8 mouse cellular contexts compared by ENCODE assay signal in genomic region chr2:59611216-59611810, GRCm38 (mm10). TPM values are rescaled to one million over a fixed set of nuclear protein-coding genes. Genes with fewer than 3 reads are reported as not detected.
A peak's percentile ranks its signal among the peaks of the same experiment; 100 is the strongest.
DNase-seq lines count a peak whose midpoint lies in the region; ATAC-seq and TF ChIP-seq lines count a peak whose summit lies in the region.

No protein-coding gene starts in this region.

- no peaks in the 10 kb centered on the region for H3K27me3 ChIP-seq in lung, embryonic 14.5 days (ENCODE audit: insufficient read depth, low read length)
- H3K27me3 ChIP-seq in embryonic facial prominence, embryonic 11.5 days (ENCODE audit: control insufficient read depth, insufficient read depth, low read length), result no peaks in the 10 kb centered on the region
- no peaks in the 10 kb centered on the region for H3K27me3 ChIP-seq in neural tube, embryonic 15.5 days (replicated peaks)

- peak; percentile 76 for DNase-seq in lung, embryonic 14.5 days
- DNase-seq in lung, postnatal 14 days, result no peak
- DNase-seq in embryonic facial prominence, embryonic 11.5 days (ENCODE audit: low spot score), result peak; percentile 89
- peak; percentile 22 for DNase-seq in large intestine, adult 2 months (ENCODE audit: low read depth, low spot score)
- DNase-seq in gastrocnemius, postnatal 14 days, result no peak
- DNase-seq in left cerebral cortex, postnatal 4 days, result no peak
- DNase-seq in cerebellum, adult 18-20 months, result no peak

- no peak for TF ChIP-seq CTCF in lung, embryonic 14.5 days (IDR thresholded peaks at IDR 0.05; ENCODE audit: low read depth)

- peaks cover 27% of the 10 kb centered on the region for H3K4me1 ChIP-seq in lung, embryonic 14.5 days (ENCODE audit: insufficient read depth)
- peaks cover 3% of the 10 kb centered on the region; the same call in 1 of the 2 replicates for H3K4me1 ChIP-seq in embryonic facial prominence, embryonic 11.5 days (ENCODE audit: control insufficient read depth, insufficient read depth, low read length)
- H3K4me1 ChIP-seq in neural tube, embryonic 15.5 days, result peaks cover 30% of the 10 kb centered on the region

- peak; percentile 24; the same call in 1 of the 2 replicates for ATAC-seq in lung, embryonic 14.5 days (ENCODE audit: insufficient read depth)
- ATAC-seq in embryonic facial prominence, embryonic 11.5 days (replicated peaks; ENCODE audit: insufficient number of reproducible peaks, low FRiP score, low TSS enrichment, low read depth), result peak; percentile 75
- peak; percentile 16; the same call in 1 of the 2 replicates for ATAC-seq in neural tube, embryonic 15.5 days (ENCODE audit: low FRiP score)

- peak overlapping the region; percentile 92 for H3K9ac ChIP-seq in lung, embryonic 14.5 days
- H3K9ac ChIP-seq in embryonic facial prominence, embryonic 11.5 days (replicated peaks; ENCODE audit: low read length), result peak overlapping the region; percentile 95
- peak overlapping the region; percentile 66 for H3K9ac ChIP-seq in neural tube, embryonic 15.5 days (replicated peaks)

- WGBS in lung, embryonic 14.5 days, result 1% methylated on average over 14 of the region's 14 CpGs
- WGBS in embryonic facial prominence, embryonic 11.5 days, result 0% methylated on average over 14 of the region's 14 CpGs
- WGBS in large intestine, adult 2 months, result 1% methylated on average over 14 of the region's 14 CpGs
- WGBS in neural tube, embryonic 15.5 days, result 2% methylated on average over 14 of the region's 14 CpGs

- H3K36me3 ChIP-seq in lung, embryonic 14.5 days (ENCODE audit: insufficient read depth), result no peaks in the 10 kb centered on the region
- H3K36me3 ChIP-seq in embryonic facial prominence, embryonic 11.5 days (replicated peaks; ENCODE audit: control insufficient read depth, insufficient read depth, low read depth, low read length), result no peaks in the 10 kb centered on the region
- no peaks in the 10 kb centered on the region for H3K36me3 ChIP-seq in neural tube, embryonic 15.5 days

- peak overlapping the region; percentile 93 for H3K4me2 ChIP-seq in lung, embryonic 14.5 days
- H3K4me2 ChIP-seq in embryonic facial prominence, embryonic 11.5 days (ENCODE audit: low read depth, low read length), result peak overlapping the region; percentile 90
- H3K4me2 ChIP-seq in neural tube, embryonic 15.5 days, result peak overlapping the region; percentile 96

- H3K9me3 ChIP-seq in lung, embryonic 14.5 days (ENCODE audit: low read depth, low read length), result no peaks in the 10 kb centered on the region
- no peaks in the 10 kb centered on the region for H3K9me3 ChIP-seq in embryonic facial prominence, embryonic 11.5 days (replicated peaks; ENCODE audit: control insufficient read depth, low read length)
- H3K9me3 ChIP-seq in neural tube, embryonic 15.5 days (replicated peaks), result no peaks in the 10 kb centered on the region

- H3K27ac ChIP-seq in lung, embryonic 14.5 days (ENCODE audit: low read depth), result peak overlapping the region; percentile 98
- H3K27ac ChIP-seq in embryonic facial prominence, embryonic 11.5 days (replicated peaks; ENCODE audit: low read depth, low read length), result peak overlapping the region; percentile 97
- H3K27ac ChIP-seq in neural tube, embryonic 15.5 days (replicated peaks), result peak overlapping the region; percentile 82

- peak overlapping the region; percentile 85 for H3K4me3 ChIP-seq in lung, embryonic 14.5 days (ENCODE audit: low read depth, low read length)
- H3K4me3 ChIP-seq in embryonic facial prominence, embryonic 11.5 days (ENCODE audit: low read depth, low read length), result peak overlapping the region; percentile 96
- peak overlapping the region; percentile 84 for H3K4me3 ChIP-seq in neural tube, embryonic 15.5 days (replicated peaks)

- intact Hi-C loops in gastrocnemius, postnatal 14 days (cut with DNase I; ENCODE audit: low total_unique reads), result no loop called here
- intact Hi-C loops in left cerebral cortex, postnatal 4 days (cut with DNase I), result no loop called here

RNA-seq across cellular contexts. Expression of gene Tanc1, which starts 0.5 kb away (rescaled TPM):
- 28.8 and 31.0 TPM in 2 replicates for polyA plus RNA-seq in lung, embryonic 14.5 days (2014; fragmentation: Nextera tagmentation; extraction: Ambion mirVana)
- polyA plus RNA-seq in embryonic facial prominence, embryonic 11.5 days (2014; fragmentation: Nextera tagmentation; extraction: Ambion mirVana), result 20.6 and 22.7 TPM in 2 replicates
- polyA plus RNA-seq in large intestine, adult 2 months (2012; rRNA removed), result 5.2 and 8.6 TPM in 2 replicates
- polyA plus RNA-seq in neural tube, embryonic 15.5 days (2015; fragmentation: Nextera tagmentation; extraction: Ambion mirVana), result 8.5 and 11.7 TPM in 2 replicates
- total RNA-seq in gastrocnemius, postnatal 14 days (2021), result 10 to 100 TPM; 10.5 to 13.4 TPM
- total RNA-seq in left cerebral cortex, postnatal 4 days (2021), result 10 to 100 TPM in 1 of 2 experiments, 1 to 10 TPM in 1; 9.4 to 10.8 TPM

Comparison
In these comparisons a context has a peak if more than half of its experiments do, and no peak if none do; other contexts are left out.
1. DNase-seq: peak in lung, embryonic 14.5 days (single experiment), embryonic facial prominence, embryonic 11.5 days (single experiment) and large intestine, adult 2 months (single experiment); none in lung, postnatal 14 days (single experiment), gastrocnemius, postnatal 14 days (single experiment), left cerebral cortex, postnatal 4 days (single experiment) and cerebellum, adult 18-20 months (0 of 2).
2. ATAC-seq: peak in every context shown above with its lines; median percentile 75 in embryonic facial prominence, embryonic 11.5 days; 24 in lung, embryonic 14.5 days; 16 in neural tube, embryonic 15.5 days.
3. Peak in every context shown above with its lines, with median percentiles within 50 percentile points of each other: H3K27ac ChIP-seq, H3K4me2 ChIP-seq, H3K4me3 ChIP-seq and H3K9ac ChIP-seq.